In the genomic region with DNA sequence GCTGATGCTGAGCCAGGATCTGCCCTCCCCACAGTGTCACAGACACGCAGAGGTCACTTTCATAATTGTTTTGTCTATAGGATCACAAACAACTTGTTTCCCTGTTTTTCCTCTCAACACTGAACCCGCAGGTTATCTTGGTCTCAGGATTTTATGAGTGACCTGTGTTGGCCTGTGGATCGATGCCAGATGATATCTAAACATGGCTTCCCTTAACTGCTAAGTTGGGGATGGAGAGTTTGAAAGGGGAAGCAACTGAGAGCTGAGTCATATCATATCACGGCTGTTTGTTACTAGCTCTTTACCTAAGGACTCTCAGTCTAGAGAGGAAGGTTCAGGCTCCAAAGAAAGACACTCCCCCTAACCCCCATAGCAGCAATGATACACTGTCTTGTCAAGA, we compare ENCODE assay signal across 12 mouse cellular contexts. TPM values are rescaled to one million over a fixed set of nuclear protein-coding genes. Genes with fewer than 3 reads are reported as not detected.
DNase-seq lines count a peak whose midpoint lies in the region; ATAC-seq lines count a peak whose summit lies in the region.
"Had no signal": no experiment of that assay in that cellular context is flagged by ENCODE, and none has a peak within 500 bp of the region (broad histone marks: within the 10 kb centered on the region; RNA-seq: fewer than 3 reads in every experiment).

No protein-coding gene starts in this region.

- ATAC-seq in megakaryocyte, adult 5-6 weeks (ENCODE audit: poor library complexity, severe bottlenecking), result peak; percentile 35; the same call in 1 of the 2 replicates
- ATAC-seq: inflammation-experienced regulatory T-cells, adult 6 months had no signal

- no peaks in the 10 kb centered on the region for H3K9me3 ChIP-seq in heart, embryonic 10.5 days
- no peaks in the 10 kb centered on the region for H3K9me3 ChIP-seq in midbrain, embryonic 10.5 days (replicated peaks)
- H3K9me3 ChIP-seq: limb, embryonic 13.5 days had no signal

- H3K4me3 ChIP-seq in heart, embryonic 10.5 days, result peak overlapping the region; percentile 32; the same call in 1 of the 2 replicates
- H3K4me3 ChIP-seq in midbrain, embryonic 10.5 days, result no peak overlapping the region
- H3K4me3 ChIP-seq: limb, embryonic 13.5 days had no signal

- no peak for DNase-seq in heart, embryonic 10.5 days (ENCODE audit: low spot score)
- DNase-seq in heart, adult 8-10 months (ENCODE audit: low spot score), result no peak
- peak; percentile 36 to 54 for DNase-seq in urinary bladder, adult 18-20 months (ENCODE audit: low spot score in 2 of 2)
- DNase-seq in urinary bladder, postnatal 14 days (ENCODE audit: low spot score), result no peak
- DNase-seq in adrenal gland, adult 18-20 months (ENCODE audit: low spot score in 2 of 2), result no peak
- no peak for DNase-seq in adrenal gland, postnatal 36 days
- no peak for DNase-seq in midbrain, embryonic 10.5 days (ENCODE audit: low spot score)
- DNase-seq: cerebellum, adult 9-10 months; gastrocnemius, postnatal 10 days had no signal

- no peaks in the 10 kb centered on the region for H3K36me3 ChIP-seq in heart, embryonic 10.5 days
- peaks cover 31% of the 10 kb centered on the region for H3K36me3 ChIP-seq in midbrain, embryonic 10.5 days
- H3K36me3 ChIP-seq: limb, embryonic 13.5 days had no signal

- H3K27me3 ChIP-seq in heart, embryonic 10.5 days (ENCODE audit: insufficient read depth, poor library complexity, severe bottlenecking), result no peaks in the 10 kb centered on the region
- no peaks in the 10 kb centered on the region for H3K27me3 ChIP-seq in midbrain, embryonic 10.5 days (ENCODE audit: low read depth, poor library complexity, severe bottlenecking)

- 60% methylated on average over 4 of the region's 4 CpGs for WGBS in heart, embryonic 10.5 days
- 82% methylated on average over 4 of the region's 4 CpGs for WGBS in midbrain, embryonic 10.5 days

- H3K4me1 ChIP-seq in heart, embryonic 10.5 days, result peaks cover 70% of the 10 kb centered on the region
- peaks cover 81% of the 10 kb centered on the region for H3K4me1 ChIP-seq in midbrain, embryonic 10.5 days

- H3K27ac ChIP-seq in heart, embryonic 10.5 days, result peak overlapping the region; percentile 73
- H3K27ac ChIP-seq in midbrain, embryonic 10.5 days (replicated peaks), result no peak overlapping the region
- H3K27ac ChIP-seq: limb, embryonic 13.5 days had no signal

RNA-seq across cellular contexts. Expression of gene Nectin1, which starts 11.7 kb away (rescaled TPM):
- 1.7 and 3.9 TPM in 2 replicates for polyA plus RNA-seq in heart, embryonic 10.5 days (2016; fragmentation: Nextera tagmentation; extraction: Ambion mirVana)
- total RNA-seq in heart, adult 8-10 months (2022), result 1 to 10 TPM; 1.6 to 3.5 (median 2.2) TPM
- 7.5 and 9.7 TPM in 2 replicates for total RNA-seq in megakaryocyte, adult 5-6 weeks (2015)
- 1.3 and 1.4 TPM in 2 replicates for total RNA-seq in megakaryocyte, adult 5-6 weeks (2017)
- total RNA-seq in adrenal gland, adult 18-20 months (2021), result 10 to 100 TPM; 25.8 to 27.4 TPM
- total RNA-seq in adrenal gland, postnatal 36 days (2021), result 10 to 100 TPM; 25.1 to 37.1 TPM
- polyA plus RNA-seq in midbrain, embryonic 10.5 days (2016; fragmentation: Nextera tagmentation; extraction: Ambion mirVana), result 6.9 and 7.3 TPM in 2 replicates

Comparison
In these comparisons a context has a peak if more than half of its experiments do, and no peak if none do; other contexts are left out.
1. DNase-seq: peak in urinary bladder, adult 18-20 months (2 of 2); none in heart, embryonic 10.5 days (single experiment), heart, adult 8-10 months (single experiment), urinary bladder, postnatal 14 days (single experiment), adrenal gland, adult 18-20 months (0 of 2), adrenal gland, postnatal 36 days (0 of 2) and midbrain, embryonic 10.5 days (single experiment).